Mouse (Mus musculus): ENCODE results near the gene Kansl3.

The Kansl3 gene

DNA sequence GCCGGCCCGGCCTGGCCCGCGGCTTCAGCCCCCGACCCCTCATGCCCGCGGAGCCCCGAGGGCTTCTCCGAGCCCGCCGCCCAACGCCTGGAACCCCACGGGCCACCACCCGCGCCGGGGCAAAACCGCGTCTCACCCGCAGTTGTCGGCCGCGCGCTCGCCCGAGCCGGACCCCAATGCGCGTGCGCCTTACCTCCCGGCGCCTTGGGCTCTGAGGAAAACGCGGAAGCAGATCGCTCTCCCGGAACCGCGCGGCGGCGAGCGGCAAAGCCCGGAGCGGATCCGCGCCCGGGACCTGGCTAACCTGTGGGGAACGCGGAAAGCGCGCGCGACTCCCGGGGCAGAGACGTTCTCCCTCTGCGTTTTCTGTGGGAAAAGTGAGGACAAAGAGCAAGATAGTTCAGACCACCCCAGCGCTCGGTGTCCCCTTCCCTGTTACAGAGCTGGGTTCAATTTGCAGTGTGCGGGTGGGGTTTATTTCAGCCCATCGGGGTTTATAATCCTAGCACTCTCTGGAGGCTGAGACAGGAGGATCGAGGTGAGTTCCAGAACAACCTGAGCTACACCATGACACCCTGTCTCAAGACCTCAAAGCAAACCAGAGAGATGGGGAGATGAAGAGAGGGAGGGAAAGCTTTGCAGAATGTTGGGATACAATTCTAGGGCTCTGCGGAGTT, at the start of gene Kansl3:
Gene Kansl3 (minus strand): TSS at position 213 of the 677 bp plus-strand sequence.
- peak; percentile 73 for DNase-seq (ENCODE audit: low spot score)

DNA sequence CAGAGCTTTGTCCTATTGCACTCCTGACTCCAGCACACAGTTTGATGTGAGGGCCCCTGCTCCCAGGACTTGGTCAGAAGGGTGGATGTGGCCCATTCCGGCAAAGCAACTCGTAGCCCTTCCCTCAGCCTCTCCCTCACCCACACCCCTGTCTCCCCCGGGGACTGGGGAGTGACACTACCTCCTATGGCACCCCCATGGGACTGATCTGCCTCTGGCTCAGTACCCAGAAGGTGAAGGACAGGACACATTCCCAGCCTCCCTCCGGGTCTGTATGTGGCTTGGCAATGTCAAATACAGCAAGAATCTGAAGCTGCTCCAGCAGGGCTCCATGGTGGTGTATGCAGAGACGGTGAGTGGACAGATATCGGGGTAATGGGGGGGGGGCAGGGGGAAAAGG, 35.5 kb upstream of the Kansl3 start:
- no peak for DNase-seq (ENCODE audit: low spot score)

DNA sequence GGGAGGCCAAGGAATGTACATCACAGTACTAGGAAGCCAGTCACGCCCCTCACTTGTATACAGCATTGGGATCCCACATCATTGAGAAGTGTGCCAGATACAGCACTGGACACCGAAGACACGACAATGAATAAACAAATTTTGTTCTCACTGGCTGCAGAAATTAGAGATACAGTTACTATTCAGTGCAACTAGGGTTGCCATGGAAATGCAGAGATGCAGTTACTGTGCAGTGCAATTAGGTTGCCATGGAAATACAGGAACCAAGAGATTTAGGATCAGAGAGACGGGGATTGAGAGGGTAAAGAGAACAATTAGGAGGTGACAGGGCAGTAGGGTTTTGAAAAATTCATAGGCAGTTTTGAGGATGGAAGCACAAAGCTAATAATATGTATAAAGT, 32.5 kb upstream of the Kansl3 start:
- no peak for DNase-seq (ENCODE audit: low spot score)

DNA sequence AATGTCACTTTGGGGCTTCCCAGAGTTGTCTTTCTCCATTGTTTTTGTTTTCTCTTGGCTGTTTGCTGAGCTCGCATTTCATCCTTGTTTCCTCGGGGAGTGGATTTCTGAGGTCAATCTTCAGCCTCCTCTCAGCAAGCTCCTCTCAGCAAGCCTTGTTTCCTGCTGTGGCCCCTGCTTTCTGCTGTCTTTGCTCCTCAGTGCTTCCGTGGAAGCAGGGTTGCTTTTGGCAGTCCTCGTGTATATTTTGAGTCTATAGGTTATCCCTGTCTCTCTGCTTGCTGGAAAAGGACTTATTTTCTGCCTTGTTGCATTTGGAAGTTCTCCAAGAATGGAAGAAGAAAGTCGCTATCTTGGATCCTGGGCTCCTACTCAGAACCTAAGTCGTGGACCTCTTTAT, 28.1 kb upstream of the Kansl3 start:
- DNase-seq (ENCODE audit: low spot score), result no peak

DNA sequence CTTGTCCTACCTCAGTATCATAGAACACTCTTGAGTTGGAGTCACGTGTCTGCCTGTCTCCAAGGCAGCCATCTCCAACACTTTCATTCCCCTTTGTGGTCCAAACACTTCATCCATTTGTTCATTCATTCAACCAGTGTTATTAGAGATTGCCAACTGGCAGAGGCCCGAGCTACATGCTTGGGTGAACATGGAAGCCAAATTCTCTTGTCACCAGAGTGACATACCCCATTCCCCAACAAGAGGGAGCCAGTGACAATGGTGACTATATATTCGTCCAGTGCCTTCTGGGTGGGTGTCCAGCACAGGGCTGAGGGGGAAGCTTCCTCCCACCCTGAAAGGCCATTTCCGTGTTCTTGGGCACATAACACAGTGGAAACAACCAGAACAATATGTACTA, 10.6 kb upstream of the Kansl3 start:
- no peak for DNase-seq (ENCODE audit: low spot score)

DNA sequence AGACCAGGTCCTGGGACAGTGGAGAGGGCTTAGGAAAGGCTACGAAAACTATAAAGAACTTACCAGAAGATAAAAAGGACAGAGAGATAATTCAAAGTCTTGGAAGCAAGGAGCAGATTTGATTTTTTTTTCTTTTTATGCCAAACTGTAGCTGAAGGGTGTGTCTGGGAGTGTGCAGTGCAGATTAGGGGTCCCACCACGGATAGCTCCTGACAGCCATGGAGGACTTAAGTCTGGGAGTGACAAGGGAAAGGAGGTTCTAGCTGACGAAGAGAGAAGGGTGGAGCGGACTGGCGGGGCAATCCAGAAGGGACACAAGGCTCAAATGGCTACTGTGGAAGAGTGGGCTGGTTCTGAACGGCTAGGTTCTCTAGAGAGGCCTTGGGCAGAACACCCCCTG, 9.9 kb upstream of the Kansl3 start:
- no peak for DNase-seq (ENCODE audit: low spot score)

DNA sequence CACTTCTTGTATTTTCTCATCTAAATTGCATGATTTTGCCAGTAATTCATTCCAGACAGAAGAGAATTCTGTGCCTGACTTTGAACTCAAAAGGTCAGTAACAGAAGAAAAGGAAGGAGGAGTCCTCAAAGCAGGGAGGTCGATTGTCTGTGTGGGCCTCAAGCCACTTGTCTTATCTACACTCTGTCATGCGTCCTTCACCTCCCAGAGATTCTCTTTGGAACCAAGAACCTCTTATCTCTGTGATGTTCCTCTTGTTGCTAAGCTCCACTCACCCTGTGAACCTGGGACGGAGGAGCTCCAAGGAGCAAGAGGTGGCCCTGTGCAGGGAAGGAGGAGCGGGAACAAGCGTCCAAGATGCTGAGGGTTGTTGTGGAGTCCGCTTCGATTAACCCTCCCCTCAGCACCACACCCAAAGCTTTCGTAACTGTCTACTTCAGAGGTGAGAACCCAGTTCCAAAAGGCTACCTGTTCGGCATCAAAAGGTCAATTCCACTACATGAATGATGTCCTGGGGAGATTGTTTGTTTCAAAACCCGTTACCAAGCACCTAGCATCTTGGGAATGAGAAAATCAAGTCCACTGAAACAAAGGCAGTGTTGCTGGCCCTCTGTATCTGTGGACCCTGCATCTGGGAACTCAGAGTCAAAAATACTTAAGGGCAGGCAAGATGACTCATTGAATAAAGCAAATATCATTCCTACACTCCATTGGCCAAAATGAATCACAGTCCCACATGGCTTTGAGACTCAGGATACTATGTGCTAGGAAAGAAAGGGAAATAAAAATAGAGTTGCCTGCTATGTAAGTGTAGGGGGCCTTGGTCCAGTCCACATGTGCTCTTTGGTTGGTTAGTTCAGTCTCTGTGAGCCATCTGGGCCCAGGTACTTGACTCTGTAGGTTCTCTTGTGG, 3.2 kb upstream of the Kansl3 start, which contains the start of gene Fer1l5:
Gene Fer1l5 (plus strand): TSS at position 358 of the 912 bp plus-strand sequence.
- DNase-seq (ENCODE audit: low spot score), result no peak

DNA sequence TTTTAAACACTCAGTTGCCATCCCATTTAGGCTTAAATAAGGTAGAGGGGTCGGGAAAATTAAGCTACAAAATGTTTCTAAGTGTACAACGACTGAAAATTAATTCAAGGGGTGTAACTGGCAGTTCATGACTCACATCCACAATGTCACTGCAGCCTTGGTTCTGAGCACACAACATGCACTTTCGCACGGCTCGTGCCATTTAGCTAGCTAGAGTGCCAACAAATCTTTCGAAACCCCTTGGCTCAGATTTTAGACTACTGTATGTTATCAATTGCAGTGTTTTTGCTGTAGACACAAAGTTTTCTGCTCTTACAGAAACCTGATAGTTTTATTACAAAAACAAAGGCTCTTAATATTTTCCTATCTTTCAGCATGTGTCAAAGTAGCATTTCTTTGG, 1.9 kb upstream of the Kansl3 start:
- no peak for DNase-seq (ENCODE audit: low spot score)

DNA sequence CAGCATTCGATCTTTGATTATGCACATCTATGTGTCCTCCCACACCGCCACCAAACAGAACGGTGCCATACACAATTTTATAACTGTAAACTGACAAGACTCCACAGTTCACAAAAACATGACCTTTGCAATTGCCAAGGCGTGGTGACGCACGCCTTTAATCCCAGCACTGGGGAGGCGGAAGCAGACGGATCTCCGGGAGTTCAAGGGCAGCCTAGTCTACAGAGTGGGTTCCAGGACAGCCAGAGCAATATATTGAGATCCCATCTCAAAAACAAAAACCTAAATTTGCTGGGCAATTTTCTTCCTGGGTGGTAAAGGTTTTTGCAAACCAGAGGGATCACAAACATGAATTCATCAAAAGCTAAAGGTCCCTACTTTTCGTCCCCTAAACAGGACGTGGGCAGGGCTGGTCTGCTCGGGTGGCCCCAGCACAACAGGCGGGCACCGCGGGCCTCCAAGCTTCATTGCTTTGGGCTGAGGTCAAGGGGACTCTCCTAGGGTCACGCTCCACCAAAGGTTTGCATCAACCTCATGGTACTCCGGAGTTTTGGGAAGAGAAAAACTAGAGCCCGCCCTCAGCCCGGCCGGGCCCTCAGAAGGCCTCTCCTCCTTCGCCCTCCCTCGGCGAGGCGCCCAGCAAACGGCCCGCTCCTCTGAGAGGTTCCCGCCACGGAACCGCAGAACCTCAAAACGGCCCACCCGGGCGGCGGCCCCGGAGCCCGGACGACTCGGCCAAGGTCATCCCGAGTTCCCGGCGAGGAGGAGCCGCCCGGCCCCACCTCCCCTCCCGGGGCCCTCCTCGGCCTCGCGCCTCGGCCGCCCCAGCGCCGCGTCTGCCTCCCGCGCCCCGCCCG, 641 bp downstream of the Kansl3 start:
- DNase-seq (ENCODE audit: low spot score), result peak; percentile 61

DNA sequence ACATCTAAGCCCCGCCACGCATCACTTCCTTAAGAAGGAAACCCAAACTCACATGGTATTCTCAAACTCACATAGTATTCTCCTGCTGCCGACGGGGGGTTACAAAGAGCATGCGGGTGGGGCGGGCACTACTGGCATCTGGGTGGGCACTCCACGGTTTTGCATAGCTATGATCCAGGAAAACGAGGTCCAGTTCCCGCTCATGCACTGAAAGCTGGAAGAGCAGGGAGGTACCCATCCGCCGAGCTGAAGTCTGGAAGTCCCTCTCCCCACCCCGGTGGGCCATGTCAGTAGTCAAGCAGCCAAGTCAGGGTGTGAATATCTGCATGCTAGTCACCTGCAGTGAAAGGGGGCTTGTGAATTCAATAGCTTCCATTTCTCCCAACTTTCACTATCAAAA, 1.3 kb downstream of the Kansl3 start:
- no peak for DNase-seq (ENCODE audit: low spot score)

DNA sequence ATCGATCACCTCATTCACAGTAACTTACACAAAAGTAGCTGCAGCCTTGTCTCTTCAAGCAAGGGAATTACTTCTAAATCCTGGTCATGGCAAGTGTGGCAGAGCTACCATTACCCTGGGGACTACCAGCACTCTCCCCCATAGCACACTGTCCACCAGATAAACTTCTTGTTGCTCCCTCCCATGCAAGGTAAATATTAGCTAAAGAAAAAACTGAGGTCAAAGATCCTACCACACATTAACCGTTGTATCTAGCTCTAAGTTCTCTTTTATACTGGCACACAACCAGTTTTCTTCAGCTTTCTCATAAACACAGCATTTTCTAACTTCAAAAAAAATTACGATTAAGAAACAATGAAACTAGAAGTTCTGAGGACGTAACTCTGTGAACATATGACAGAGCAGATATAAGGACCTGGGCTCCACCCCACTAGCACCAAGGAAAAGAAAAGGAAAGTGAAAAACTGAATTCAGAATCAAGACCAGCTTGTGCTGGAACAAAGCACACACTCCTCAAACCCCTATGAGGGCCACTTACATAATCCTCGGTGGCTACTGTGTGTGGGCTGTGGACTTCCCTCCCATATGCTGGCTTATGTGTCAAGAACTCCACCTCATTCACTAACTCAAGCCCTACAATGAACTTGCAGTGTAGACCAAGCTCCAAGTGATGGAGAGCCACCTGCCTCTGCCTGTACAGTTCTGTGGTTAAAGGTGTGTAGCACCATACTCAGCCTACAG, 11.9 kb downstream of the Kansl3 start:
- no peak for DNase-seq (ENCODE audit: low spot score)

DNA sequence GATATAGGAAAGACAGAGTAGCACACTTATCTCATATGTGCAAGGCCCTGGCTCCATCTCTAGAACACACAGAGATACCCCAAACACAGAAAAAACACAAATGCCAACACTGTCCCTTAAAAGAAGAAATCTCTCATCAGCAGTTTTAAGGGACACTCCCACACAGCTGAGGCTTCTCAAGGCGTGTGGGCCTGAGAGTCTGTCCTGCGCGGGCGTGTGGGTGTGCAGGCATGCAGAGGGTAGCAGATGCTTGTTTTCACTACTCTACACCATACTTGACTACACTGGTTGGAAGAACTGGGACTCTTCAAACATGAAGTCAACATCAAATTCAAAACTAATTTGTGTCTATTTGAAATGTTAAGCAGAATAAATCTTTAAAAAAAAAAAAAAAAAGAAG, 16.6 kb downstream of the Kansl3 start:
- DNase-seq (ENCODE audit: low spot score), result no peak

DNA sequence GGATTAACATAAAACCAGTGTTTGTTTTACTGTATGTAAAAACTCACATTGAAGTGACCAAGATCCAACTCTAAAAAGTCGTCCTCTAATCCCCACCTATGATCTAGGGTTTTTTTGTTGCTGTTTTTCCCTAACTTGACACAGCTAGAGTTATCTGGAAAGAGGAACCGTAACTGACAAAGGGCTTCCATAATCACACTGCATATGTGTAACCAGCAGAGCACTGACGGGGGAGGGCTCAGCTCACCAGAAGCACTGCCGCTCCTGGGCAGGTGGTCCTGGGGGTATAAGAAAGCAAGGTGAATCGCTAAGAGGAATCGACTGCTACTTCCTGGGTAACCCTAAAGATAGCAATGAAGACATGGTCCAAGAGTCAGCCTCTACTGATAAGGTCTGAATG, 26.4 kb downstream of the Kansl3 start:
- no peak for DNase-seq (ENCODE audit: low spot score)

DNA sequence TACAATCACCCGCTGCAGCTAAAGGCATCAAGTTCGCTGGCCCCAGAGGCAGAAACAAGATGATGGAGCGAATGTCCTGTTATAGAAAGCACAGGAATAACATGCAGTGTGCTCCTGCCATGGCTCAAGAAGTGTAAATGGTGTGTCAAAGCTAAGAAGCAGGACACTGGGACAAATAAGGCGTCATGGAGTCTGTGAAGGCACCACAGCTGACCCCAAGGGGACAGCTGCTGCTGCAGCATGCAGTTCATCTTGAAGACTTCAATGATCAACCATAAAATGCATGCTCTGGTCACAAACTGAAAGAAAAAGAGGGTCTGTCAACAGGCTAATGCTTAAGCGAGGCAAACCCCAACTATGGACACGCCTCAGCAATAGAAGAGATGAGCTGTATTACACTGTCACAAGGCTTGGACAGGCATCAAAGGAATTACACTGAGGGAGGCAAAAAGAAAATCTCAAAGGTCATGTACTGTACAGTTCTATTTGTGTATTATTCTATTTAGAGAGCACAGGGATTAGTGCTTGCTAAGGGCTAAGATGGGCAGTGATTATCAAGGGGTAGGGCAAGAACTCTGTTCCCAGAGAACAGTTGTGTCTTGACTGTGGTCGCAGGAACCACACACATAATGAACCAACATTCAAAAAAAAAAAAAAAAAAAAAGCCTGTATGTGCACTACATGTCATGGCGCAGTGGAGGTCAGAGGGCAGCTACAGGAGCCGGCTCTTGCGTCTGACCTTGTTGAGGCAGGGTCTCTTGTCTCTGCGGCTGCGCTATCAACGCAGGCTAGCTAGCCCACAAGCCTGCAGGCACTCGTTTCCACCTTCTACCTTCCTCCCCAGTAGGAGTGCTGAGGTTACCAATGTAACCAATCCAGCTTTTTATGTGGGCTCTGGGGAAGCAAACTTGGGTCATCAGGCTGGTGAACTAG, 35.8 kb downstream of the Kansl3 start:
- no peak for DNase-seq (ENCODE audit: low spot score)

DNA sequence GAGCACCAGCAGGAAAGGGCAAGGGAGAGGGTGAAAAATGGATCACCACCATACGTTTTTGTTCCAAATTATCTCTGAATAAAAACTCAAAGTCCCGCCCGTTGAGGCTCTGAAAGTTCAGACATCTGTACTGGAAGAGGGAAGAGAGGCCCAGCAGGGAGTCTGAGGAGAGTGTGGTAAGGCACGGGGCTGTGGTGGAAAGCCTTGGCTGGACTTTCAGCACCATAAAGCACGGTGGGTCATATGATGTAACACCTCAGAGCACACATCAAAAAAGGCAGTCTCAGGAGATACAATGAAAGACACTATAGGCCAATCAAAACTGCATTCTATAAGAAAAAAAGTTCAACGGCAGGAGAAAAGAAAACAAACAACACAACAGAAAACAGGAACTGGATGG, 37.2 kb downstream of the Kansl3 start:
- no peak for DNase-seq (ENCODE audit: low spot score)

DNA sequence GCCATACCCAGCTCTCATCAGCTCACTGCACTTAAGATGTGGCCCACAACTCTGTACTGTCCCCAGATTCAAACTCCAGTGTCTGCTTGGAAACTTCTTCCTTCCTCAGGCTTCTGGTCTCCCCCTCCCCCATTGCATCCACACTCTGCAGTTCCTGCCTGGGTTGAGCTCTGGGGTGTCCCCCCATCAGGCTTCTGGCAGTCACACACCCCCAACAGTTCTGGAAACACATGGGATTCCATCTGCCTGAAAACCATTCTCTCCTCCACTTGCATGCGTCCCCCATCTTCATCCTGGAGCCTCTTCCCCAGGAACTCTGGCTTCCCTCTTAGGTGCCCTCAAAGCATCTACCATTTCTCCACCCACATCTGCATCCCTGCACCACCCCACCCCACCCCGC, 42.2 kb downstream of the Kansl3 start:
- no peak for DNase-seq (ENCODE audit: low spot score)

DNA sequence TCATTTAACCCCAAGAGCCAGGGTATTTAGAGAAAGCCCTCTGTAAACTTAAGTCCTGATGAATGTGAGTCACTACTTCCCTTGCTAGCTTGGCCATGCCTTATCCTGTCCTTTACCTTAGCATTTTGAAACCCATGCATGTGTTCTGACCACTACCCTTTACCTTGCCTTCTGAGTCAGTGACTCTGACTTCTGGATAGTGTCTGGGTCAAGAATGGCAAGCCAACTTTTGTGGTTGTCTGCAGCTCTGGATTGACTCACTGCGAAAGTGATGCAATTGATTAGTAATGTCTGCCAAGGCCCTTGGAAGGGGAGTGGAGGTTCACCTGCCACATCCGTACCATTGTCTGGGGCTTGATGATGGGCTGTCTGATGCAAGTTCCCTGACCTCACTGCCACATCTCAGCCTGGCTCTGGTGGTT, 43.1 kb downstream of the Kansl3 start:
- DNase-seq (ENCODE audit: low spot score), result no peak

DNA sequence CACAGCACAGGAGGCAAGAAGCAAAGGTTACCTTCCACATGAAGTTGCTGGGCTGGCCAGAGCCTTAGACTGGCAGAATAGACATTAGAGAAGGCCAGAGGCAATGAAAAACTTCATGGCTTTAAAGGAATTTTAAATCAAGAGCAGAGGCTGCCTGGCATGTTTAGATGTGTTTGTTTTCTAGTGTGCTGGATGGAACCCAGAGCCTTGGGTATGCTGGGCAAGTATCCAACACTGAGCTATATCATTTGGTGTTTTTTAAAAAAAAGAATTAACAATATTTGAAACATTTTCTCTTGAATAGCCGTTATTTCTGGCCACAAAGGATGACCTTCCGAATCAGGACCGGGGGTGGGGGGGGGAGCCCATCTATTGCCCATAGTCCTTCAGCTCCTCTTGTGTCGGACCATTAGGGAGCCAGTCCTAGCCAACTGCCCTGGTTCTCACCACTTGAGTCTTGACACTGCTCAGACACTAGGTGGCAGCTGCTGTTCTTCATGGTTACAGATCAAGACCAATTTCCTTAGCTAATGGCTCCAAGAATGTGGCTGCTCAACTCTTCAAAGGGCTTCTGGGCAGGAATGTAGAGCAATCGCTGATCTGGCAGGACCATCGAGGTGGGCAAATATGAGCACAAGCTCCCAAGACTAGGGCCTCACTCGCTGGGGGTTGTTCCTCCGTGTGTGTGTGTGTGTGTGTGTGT, 45.1 kb downstream of the Kansl3 start:
- peak; percentile 46 for DNase-seq (ENCODE audit: low spot score)

DNA sequence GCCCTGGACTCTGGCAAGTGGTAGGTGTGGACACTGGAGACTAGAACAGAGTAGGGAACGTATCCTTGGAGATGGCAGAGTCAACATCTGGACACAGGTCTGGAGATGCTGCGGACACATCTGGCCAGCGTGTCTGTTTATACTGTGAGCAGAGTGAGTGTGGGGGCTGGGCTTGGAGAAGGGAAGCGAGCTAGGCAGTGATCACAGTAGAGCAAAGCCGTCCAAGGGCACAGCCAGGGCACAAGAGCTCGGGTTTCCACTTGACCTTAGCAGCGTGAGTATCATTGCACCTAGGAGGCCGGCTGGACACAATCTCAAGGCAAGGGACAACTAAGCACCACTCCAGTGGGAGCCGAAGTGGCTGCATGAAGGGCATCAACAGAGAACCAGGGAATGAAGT, 45.9 kb downstream of the Kansl3 start:
- DNase-seq (ENCODE audit: low spot score), result no peak
